Mouse (Mus musculus) retina, postnatal 7 days (tissue): ENCODE measurements around the gene Mustn1.

Experiments used
- DNase-seq: peaks from one replicate; pipeline ENCODE4 v3.0.0-alpha.2; 2012; ENCODE audit warnings: low read depth, low spot score

Mustn1 gene

DNA sequence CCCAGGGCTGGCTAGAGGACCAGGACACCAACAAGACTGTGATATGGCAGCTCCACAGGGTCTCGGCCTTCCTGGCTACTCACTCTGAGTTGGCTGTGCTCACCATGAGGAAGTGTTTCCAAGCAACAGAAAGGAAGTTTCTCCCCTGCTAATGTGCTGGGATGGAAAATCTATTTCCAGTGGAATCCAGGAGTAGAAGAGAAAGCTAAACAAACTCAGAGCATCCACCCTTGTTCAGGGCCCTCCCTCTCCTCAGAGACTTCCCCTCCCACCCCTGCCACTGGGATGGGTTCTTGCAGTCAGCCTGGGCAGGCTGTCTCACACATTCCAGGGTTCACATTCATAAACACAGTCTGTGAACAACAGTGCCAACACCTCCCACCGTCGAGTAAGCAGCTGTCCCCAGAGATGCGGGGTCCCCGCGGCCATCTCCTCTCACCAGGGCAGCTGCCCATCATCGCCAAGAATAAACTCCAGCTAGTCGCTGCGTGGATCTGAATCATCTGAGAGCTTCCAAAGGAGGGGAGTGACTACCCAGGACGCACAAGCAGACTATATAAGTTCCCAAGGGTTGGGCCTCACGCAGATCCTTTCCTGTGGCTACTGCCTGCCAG lies at the start of gene Mustn1:
TSS of gene Mustn1 (plus strand) at position 243 of the 614 bp plus-strand sequence.
- no peak for DNase-seq

DNA sequence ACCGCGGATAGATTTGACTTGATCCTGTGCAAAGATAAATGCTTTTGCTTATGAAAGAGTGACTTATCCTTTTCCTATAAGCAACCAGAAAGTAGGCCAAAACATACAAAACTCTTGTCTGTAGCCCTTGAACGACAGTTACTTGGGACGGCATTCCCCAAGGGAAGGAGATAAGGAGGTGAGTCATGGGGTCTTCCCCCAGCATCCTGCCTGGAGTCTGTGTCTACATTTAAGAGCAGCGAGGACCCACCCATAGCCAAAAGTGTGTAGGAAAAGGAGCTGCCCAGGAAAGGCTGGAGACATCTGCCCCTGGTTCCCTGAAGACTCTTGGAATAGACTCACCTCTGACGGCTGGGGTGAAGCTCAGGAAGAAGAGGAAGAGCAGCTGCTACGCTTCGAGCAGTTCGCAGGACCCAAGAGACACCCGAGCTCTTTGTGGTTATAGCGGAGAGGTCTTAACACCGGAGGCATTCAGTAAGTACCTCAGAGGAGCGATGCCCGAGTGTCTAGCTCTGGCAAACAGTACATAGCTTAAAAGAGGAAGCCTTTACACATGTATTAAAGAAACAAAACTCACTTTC lies 41.5 kb upstream of the Mustn1 start:
- DNase-seq: no peak

DNA sequence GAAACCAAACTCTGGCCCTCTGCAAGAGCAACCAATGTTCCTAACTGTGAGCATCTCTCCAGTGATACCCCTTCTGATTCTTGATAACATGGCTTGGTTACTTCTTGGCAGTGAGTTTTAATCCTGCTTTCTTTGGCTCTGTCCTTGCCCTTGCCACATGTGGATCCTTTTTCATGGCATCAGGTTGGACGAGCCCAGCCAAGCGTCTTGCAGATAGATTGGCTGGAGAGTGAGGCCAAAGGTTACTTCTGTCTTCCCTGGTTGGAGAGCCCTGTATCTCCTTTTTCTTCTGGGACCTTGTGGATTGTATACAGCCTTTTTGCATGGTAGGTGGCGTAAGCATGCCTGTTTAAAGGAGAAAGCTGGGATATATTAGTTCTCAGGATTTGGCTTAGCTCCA lies 35.3 kb upstream of the Mustn1 start:
- DNase-seq: no peak

DNA sequence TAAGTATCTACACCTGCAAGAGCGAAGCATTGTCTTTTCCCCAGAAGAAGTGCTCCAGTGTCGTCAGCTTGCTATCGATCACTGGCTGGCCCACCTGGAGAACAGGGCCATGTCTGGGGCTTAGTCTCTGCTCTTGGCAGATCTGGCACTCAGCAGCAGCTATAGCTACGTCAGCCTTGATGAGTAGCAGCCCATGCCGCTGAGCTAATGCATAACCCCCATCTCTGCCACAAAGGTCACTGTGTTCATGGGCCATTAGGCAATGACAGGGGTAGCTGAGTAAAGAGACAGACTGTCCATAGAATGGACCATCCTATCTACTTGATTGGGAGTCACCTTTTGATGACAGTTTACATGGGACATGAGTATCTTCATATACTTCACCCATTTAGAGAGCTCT lies 28.5 kb upstream of the Mustn1 start:
- DNase-seq: no peak

DNA sequence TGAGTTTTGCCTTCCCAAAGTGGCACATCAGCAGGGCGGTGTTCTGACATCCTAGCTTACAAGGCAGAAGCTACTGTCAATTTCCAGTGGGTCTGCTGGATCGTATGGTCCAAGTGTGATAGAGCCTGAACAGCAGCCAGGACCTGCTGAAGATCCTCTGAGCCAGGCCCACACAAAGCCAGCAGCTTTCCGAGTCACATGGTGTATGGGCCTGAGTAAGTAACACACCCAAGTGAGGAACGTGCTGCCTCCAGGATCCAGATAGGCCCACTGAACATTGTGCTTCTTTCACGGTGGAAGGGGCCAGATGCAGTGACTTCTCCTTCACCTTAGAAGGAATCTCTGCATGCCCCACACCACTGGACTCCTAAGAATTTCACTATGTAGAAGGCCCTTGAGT lies 26.7 kb upstream of the Mustn1 start:
- DNase-seq: no peak

DNA sequence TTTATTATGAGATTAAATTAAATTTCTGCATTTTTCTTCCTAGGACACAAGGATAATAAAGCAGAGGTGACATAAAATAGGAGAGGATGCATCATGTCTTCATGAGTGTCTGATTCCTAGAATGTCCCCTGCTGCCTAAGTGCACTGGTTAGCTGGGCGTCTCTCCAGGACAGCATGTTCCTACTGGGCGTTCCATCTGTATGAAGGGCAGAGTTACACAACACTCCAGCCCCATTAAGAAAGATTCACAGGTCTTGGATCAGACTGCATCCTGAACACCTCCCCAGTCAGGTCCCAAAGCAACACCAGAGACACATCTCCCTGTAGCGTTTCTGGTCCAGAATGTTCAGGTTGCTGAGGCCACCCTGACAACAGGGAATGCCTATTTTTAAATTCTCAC lies 23.7 kb upstream of the Mustn1 start:
- no peak for DNase-seq

DNA sequence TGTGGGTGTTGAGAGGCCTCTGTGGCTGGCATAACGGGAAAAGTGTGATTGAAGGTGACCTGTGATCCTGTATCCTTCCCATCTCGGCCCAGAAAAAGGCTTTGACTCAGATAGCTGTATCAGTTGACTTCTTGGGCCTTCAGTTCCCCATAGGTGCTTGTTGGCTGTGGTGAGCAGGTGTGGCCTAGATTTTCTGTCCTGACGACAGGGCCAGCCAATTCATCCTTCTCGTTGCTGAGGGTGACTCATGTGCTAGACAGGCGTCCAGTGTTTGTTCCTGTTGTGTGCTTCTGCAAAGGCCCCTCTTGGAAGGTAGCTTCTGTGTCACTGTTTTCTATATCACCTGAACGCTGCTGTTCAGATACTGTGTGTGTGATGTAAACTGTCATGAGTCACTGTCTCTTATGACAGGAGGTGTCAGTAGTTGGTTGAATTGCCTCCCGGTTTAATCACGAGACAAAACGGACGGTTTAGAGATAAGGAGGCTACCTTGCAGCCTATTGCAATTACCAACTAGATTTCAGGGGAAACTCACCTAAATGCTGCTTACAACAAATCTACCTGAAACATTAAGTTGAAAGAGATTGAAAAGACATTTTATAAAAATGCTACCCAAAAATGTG lies 22.0 kb upstream of the Mustn1 start:
- DNase-seq: no peak

DNA sequence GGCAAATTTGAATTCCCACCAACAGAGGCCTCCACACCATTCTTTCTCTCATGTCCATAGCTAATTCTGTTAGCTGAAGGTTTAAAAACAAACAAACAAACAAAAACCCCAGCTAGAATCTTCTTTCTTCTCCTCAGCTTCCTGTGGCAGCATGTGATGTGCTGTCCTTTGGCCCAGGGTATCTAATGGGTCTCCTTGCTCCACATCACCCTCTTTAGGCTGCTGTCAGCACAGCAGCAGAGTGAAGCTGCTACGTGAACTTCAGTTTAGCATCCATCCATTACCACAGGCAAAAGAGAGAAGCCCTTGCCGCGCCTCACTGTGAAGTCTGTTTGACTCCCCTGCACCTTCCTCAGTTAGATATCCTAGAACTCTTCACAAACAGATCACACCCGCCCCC lies 21.0 kb upstream of the Mustn1 start:
- no peak for DNase-seq

DNA sequence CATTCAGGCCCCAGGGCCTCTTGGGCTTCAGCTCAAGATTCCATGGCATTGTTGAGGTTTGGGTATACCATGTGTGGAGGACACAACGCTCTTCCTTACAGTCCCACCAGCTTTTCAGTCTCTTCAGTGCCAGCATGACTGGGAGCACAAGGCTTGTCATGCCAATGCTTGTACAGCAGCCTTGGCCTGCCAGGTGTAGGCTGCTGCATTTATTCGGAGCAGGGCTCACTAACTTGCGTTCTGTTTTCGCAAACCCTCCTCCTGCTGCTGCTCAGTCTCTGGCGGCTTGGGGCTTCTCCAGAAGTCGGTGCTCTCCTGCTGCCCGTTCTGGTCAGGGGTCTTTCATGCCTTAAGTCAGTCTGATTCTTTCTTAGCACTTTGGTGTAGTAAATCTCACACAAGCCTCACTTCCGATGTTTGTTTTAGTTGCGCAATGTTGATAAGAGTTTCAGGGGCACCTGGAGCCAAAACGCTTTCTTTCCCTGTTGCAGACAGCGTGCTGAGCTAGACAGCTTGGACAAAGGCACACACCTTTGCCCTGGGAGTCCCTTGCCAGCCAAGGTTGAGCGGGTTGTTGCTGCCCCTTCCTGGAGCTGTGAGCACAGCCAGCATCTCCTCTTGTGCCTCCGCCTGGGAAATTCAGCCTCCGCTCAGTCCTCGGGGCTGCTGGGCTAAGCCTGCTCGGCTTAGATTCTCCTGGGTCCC lies 17.4 kb upstream of the Mustn1 start:
- no peak for DNase-seq

DNA sequence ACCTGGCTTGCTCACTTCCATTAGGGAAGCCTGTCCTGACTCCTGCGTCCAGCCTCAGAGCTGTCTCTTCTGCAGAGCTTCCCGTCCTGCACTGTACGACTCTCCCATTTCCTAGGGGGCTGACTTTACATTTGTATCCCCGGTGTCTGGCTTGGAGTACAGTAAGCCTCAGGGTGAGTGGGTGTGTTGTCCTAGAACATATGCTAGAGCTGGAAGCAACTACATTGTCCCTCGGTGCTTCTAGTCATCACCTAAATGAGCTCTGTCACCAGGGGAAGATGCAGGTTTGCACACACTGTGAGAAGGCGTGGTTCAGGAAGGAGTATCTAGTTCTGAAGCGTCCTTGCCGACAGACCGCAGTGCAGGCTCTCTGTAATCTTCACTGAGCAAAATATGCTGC lies 16.6 kb upstream of the Mustn1 start:
- DNase-seq: no peak

DNA sequence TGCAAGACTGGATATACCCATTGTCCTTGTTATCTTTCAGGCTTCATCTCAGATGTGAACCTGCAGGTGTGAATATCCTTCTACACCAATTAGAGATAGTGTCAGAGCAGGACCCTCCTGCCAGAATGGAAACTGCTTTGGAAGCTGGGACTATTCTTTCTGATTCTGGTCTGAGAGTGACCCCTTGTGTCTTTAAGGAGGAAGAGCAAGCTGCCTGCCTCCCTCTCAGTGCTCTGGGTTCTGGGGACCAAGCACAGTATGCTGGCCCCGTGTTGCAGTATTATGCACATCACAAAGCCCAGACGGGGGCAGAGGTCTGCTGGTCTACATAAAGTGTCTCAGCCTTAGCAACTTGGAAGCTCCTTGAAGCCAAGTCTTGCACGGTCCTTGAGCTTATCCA lies 13.7 kb upstream of the Mustn1 start:
- DNase-seq: no peak

DNA sequence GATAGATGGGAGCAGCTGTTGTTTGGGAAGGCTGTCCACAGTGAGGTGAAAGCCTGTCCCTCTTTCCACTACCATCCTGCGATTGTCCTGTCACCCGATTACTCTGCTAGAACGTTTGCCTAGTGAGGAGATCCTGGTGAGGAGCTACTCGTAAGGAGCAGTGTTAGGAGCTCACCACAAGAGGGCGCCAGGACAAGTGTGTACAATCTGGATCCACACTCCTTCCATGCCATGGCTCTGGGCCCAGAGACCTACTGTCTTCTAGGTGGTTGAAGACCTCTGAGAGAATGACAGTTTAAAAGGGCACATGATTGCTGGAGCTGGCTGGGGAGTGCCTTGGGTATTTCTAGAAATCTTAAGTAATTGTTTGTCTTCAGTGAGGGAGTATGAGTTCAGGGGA lies 12.0 kb upstream of the Mustn1 start:
- peak; percentile 43 for DNase-seq

DNA sequence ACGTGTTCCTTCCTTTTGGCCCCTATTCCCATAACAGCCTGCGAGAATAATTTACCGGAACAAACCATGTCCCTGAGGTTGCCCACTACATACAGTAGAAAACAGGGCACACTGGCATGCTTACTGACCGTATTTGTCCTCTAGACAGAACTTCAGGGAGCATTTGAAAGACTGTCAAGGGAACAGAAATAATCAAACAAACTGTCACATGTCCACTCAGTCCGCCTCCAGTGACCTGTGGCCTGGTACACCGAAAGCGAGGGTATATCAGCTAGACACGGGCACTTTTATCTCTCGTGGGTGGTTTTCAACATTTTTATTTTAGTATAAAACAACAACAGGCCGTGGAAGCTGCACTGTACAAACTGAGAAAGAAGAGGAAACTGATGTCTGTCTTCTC lies 10.2 kb upstream of the Mustn1 start:
- DNase-seq: no peak

DNA sequence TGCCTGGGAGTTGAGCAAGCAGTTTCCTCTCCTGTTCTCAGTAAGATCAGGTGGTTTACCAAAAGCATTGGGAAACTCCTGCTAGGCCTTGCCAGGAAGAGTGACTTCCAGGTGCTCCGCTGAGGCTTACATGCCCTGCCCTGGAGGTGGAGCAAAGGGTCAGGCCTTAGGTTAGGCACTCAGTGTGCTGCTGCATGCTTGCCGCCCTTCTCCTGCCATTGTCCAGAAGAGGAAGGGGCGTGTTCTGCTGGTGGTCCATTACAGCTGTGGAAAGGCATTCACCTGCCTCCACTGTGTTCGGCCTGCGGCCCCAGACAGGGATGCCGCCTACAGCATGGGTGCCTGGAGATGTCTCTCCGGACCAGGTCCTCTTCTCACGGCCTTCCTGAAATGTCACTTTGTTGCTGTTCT lies 9.6 kb upstream of the Mustn1 start:
- no peak for DNase-seq

DNA sequence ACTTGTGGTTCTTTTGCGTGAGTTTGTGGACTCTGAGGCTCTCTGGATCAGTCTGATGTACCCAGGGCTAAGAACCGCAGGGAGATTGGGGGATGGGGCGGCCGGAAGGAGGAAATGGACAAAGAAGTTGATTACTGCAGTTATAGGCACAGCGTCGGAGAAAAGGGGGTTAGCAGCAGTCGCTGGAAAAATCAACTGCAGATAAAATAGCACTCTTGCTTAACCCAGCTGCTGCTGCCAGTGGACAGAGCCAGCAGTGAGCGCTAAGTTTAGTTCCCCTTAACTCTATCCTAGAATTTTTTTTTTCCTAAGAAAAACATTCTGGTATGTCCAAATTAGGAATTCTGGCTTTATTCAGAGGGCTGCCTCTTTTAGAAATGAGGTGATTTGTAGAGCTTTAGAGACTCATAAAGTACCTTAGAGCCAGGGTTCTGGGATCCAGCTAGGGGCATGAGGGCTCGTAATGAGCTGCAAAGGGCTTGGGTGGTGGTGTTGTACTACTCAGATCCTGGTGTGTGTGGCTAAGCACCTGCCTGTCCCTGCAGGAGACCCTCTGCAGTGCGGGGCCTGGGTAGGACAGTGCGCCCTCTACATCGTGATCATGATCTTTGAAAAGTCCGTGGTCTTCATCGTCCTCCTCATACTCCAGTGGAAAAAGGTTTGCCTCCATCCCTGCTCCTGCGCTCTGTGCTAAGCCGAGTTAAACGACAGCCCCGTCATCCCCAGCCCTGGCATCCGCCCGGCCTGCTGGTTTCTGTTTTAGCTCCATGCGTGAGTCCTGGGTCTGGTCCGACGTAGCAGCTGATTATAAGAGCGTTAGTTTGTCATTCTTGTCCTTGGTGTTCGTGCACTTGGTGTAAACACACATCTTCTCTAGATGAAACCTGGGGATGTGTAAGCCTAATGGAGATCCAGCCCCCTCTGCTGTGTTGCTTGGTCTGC lies 8.5 kb upstream of the Mustn1 start:
- DNase-seq: no peak

DNA sequence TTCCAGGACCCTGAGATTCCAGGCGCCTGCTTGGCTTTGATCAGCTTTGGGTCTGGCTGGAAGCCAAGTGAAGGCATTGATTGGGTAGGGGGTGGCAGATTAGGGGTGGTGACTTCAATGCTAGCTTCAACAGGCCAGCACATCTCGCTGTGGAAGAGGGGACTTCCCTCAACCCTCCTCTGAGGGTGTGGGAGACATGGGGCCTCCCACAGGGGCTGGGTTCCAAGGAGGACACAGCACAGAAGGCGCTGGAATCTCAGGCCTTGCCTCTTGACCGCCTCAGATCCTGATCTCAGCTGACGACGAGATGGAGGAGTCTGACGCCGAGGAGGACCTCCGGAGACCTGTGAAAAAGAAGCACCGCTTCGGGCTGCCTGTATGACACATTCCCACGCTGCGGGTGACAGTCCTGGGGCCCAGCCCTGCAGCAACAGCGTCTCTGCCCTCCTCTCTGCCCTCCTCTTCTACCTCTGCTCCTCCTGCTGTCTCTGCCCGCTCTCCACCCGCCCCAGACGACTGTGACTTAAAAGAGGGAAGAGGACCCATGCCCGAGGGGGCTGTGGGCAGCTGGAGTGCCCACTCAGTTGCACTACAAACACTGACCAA lies 4.8 kb upstream of the Mustn1 start:
- DNase-seq: no peak

DNA sequence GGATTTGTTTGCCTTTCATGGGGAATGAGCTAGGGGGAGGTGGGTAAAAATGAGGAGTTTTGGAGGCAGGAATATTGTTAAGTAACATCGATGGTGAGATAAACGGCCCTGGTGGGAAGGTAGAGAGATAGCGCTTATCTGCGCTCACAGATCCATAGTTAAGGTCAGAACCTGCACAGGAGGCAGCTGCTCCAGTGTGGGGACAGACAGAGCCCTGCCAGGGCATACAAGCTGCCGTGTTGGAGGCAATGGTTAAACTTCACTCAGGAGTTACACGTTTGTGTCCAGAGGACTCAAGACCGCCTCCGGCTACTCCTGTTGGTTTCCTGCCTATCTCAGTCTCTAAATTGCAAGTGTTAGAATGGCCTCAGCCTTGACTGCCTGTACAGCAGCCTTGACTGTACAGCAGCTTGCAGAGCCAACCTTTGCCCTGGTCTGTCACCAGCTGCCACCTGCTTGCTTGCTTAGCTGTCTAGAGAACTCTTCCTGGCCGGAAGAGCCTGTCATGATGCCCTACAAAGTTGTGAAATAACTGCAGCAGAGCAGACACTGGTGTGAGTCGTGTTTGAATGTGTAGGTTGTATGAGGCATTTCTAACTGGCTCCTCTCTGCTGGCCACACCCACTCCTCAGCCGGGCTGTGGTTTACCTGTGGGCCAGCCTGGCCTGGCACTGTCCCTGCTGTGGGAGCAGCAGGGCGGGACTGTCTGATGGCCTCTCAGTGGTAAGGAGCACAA lies 3.7 kb upstream of the Mustn1 start:
- no peak for DNase-seq

DNA sequence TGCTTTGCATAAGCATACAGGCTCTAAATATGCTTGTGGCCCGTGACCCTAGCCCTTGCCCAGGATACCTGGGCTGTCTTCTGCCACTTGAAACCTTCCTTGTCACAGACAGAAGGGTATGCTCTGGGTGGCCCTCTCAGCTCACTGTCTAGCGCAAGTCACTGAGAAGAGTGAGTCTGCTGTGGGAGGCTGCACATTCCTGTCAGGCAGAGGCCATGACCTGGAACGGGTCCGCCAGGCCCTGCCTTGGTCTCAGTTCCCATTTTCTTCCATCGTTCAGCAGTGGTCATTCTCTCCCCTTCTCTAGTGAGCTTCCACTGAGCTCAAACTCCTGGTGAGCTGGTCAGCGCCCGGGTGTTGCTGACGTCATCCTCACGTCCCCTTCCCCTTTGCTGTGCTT lies 3.0 kb upstream of the Mustn1 start:
- DNase-seq: no peak

DNA sequence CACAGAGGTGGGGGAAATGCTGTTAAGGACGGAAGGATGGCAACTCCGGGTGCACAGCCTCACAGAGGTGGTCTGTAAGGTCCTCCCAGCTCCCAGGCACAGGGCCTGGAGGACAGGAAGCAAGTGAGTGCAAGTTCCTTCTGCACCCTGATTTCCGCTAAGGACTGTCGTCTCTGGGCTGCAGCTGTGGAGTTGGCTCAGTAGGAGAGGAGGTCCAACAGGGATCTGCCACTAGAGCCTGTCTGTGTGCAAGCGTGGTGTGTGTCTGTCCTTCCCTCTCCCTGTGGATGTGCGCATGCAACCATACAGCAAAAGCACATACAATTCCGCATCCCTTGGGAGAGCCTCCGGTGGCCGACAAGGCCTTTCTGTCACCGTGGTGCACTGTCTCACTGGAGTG lies 2.5 kb upstream of the Mustn1 start:
- no peak for DNase-seq

DNA sequence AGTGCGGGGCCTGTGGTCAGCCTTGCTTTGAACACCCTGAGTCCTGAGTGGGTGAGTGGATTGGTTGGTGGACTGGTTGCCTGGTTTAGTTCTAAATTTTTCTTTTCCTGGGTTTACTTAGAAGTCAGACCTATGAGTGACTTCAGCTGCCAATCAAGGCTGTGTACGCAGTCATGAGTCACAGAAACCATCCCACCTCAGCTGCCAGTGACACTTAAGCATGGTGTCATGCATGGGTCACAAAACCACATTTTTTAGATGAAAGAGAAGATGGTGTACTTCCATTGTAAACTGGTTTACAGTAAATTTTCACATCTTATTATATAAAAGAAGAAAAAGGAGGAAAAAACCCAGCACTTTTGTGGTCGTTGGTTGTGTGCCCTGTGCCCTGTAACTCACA lies 1.2 kb upstream of the Mustn1 start:
- DNase-seq: no peak

DNA sequence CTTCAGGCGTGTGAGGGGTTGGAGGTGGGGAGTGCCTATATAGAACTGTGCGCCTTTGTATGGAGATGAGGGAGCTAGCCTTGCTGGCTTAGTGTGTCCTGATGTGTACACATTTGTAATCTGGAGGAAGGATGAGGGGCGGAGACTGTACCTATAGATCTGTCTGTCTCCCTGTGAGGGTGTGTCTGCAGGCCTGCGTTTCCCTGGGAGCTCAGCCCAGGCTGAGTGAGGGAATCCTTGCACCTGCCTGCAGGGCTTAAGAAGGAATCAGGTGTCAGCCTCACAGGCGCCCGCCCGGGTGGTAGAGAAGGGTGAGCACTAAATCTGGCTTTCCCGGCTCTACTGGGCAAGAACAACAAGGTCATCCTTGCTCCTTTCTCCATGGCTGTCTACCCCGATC lies 794 bp downstream of the Mustn1 start:
- no peak for DNase-seq
